In the genomic region with DNA sequence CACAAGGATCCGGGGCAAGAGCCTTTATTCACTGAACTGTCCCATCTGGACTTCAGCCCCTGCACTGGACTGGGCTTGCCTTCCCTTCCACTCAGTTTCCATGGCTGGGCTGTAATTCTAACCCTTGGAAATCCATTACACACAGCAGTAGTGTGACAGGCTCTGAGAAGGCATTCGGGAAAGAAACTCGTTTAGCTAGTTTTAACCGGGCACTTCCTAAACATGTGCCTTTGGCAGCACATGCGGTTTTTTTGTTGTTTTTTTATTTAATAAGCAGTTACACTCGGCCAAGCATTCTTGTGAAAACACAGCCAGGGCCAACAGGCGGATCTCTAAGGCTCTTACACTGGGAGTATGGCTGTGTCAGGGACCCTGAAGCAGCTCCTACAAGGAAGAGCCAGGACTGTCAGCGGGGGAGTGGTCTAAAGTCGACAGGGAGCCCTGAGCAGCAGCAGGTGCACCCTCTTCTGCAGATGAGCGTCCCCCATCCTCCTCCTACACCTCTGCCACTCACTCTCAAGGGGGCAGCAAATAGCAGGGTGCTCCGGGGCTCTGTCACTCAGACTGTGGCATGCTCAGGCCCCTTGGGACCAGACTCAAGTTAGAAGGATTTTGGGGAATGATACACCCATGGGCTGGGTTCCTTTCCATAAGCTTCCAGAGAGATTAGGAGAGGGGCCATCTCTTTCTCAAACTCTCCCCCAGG, we compare ENCODE assay signal across 20 mouse cellular contexts. TPM values are rescaled to one million over a fixed set of nuclear protein-coding genes. Genes with fewer than 3 reads are reported as not detected.
A peak's percentile ranks its signal among the peaks of the same experiment; 100 is the strongest.
DNase-seq lines count a peak whose midpoint lies in the region; ATAC-seq and TF ChIP-seq lines count a peak whose summit lies in the region.
"Not testable (repeated sequence)": the region's sequence is repeated elsewhere in the genome, so short reads cannot be mapped to it uniquely, and the experiment has no call there.
"Had no signal": no experiment of that assay in that cellular context is flagged by ENCODE, and none has a peak within 500 bp of the region (broad histone marks: within the 10 kb centered on the region; RNA-seq: fewer than 3 reads in every experiment).

No protein-coding gene starts in this region.

- H3K36me3 ChIP-seq in embryonic facial prominence, embryonic 13.5 days; forebrain, postnatal 0 days (ENCODE audit: insufficient read depth); intestine, postnatal 0 days (ENCODE audit: control insufficient read depth, insufficient read depth); kidney, postnatal 0 days (ENCODE audit: insufficient read depth, low read length); liver, embryonic 15.5 days (replicated peaks); lung, embryonic 16.5 days (ENCODE audit: control insufficient read depth, insufficient read depth, low read length): not testable (repeated sequence)

- TF ChIP-seq CTCF in forebrain, postnatal 0 days (IDR thresholded peaks at IDR 0.05; ENCODE audit: low read depth); intestine, postnatal 0 days (IDR thresholded peaks at IDR 0.05; ENCODE audit: low read depth); kidney, postnatal 0 days (IDR thresholded peaks at IDR 0.05; ENCODE audit: low read depth): not testable (repeated sequence)

- not testable (repeated sequence) for H3K4me1 ChIP-seq in embryonic facial prominence, embryonic 13.5 days; forebrain, postnatal 0 days (ENCODE audit: insufficient read depth); intestine, postnatal 0 days (replicated peaks; ENCODE audit: control insufficient read depth, insufficient read depth, low read length); kidney, postnatal 0 days (replicated peaks; ENCODE audit: insufficient read depth, low read length); liver, embryonic 15.5 days (replicated peaks); lung, embryonic 16.5 days (replicated peaks; ENCODE audit: control insufficient read depth, insufficient read depth, low read length)

- H3K4me2 ChIP-seq in embryonic facial prominence, embryonic 13.5 days; forebrain, postnatal 0 days (ENCODE audit: low read depth); intestine, postnatal 0 days (replicated peaks; ENCODE audit: low read depth); kidney, postnatal 0 days (ENCODE audit: low read length); liver, embryonic 15.5 days; lung, embryonic 16.5 days (ENCODE audit: low read depth, low read length): not testable (repeated sequence)

- H3K9me3 ChIP-seq in embryonic facial prominence, embryonic 13.5 days; forebrain, postnatal 0 days (ENCODE audit: low read length); intestine, postnatal 0 days (ENCODE audit: control insufficient read depth); kidney, postnatal 0 days (replicated peaks; ENCODE audit: low read length); liver, embryonic 15.5 days (replicated peaks); lung, embryonic 16.5 days (ENCODE audit: control insufficient read depth, low read length): not testable (repeated sequence)

- not testable (repeated sequence) for H3K27me3 ChIP-seq in embryonic facial prominence, embryonic 13.5 days; forebrain, postnatal 0 days (ENCODE audit: insufficient read depth, low read length); intestine, postnatal 0 days (replicated peaks; ENCODE audit: control insufficient read depth, insufficient read depth, low read length); kidney, postnatal 0 days (ENCODE audit: insufficient read depth, low read length); liver, embryonic 15.5 days; lung, embryonic 16.5 days (ENCODE audit: control insufficient read depth, insufficient read depth, low read depth, low read length)

- not testable (repeated sequence) for H3K27ac ChIP-seq in embryonic facial prominence, embryonic 13.5 days; forebrain, postnatal 0 days (ENCODE audit: low read depth, low read length); intestine, postnatal 0 days (ENCODE audit: low read depth, low read length); kidney, postnatal 0 days; liver, embryonic 15.5 days (replicated peaks); lung, embryonic 16.5 days (ENCODE audit: low read length)

- not testable (repeated sequence) for H3K9ac ChIP-seq in embryonic facial prominence, embryonic 13.5 days; forebrain, postnatal 0 days; intestine, postnatal 0 days (ENCODE audit: low read depth, low read length); kidney, postnatal 0 days (ENCODE audit: low read depth, low read length); liver, embryonic 15.5 days; lung, embryonic 16.5 days (ENCODE audit: low read length)

- ATAC-seq in embryonic facial prominence, embryonic 13.5 days (ENCODE audit: insufficient number of reproducible peaks, insufficient read depth, low FRiP score, low TSS enrichment, low read depth), result peak; percentile 56
- peak; percentile 71 for ATAC-seq in forebrain, postnatal 0 days
- ATAC-seq in intestine, postnatal 0 days, result peak; percentile 58
- ATAC-seq in kidney, postnatal 0 days (replicated peaks; ENCODE audit: low FRiP score, low read depth), result peak; percentile 52; the same call in 1 of the 2 replicates
- peak; percentile 33; the same call in 1 of the 2 replicates for ATAC-seq in liver, embryonic 15.5 days (ENCODE audit: insufficient read depth)
- ATAC-seq in lung, embryonic 16.5 days (ENCODE audit: low read depth), result peak; percentile 76
- peak; percentile 43; the same call in 1 of the 2 replicates for ATAC-seq in neutrophil, adult 5-6 weeks (ENCODE audit: extremely low read depth, insufficient number of reproducible peaks, low FRiP score, poor library complexity, severe bottlenecking)

- no CpG with 5 or more reads among the region's 11 CpGs for WGBS in embryonic facial prominence, embryonic 13.5 days
- WGBS in forebrain, postnatal 0 days, result no CpG with 5 or more reads among the region's 11 CpGs
- WGBS in intestine, postnatal 0 days, result no CpG with 5 or more reads among the region's 11 CpGs
- WGBS in kidney, postnatal 0 days, result no CpG with 5 or more reads among the region's 11 CpGs
- no CpG with 5 or more reads among the region's 11 CpGs for WGBS in liver, embryonic 15.5 days (ENCODE audit: insufficient replicate concordance)
- WGBS in lung, embryonic 16.5 days, result no CpG with 5 or more reads among the region's 11 CpGs

- not testable (repeated sequence) for DNase-seq in forebrain, postnatal 0 days; kidney, postnatal 0 days (ENCODE audit: low spot score)

- not testable (repeated sequence) for H3K4me3 ChIP-seq in embryonic facial prominence, embryonic 13.5 days; forebrain, postnatal 0 days (ENCODE audit: low read depth, low read length); intestine, postnatal 0 days (ENCODE audit: low read depth, low read length); kidney, postnatal 0 days (replicated peaks; ENCODE audit: low read depth, low read length); liver, embryonic 15.5 days (replicated peaks); lung, embryonic 16.5 days (ENCODE audit: low read length)

RNA-seq across cellular contexts. Expression of gene Gm16867, which starts 29.1 kb away (rescaled TPM):
- polyA plus RNA-seq in embryonic facial prominence, embryonic 13.5 days (2015; fragmentation: Nextera tagmentation; extraction: Ambion mirVana), result not detected in 2 replicates
- total RNA-seq in forebrain, postnatal 0 days (2014; rRNA removed), result not detected in 2 replicates
- not detected in 2 replicates for polyA plus RNA-seq in forebrain, postnatal 0 days (2015; fragmentation: Nextera tagmentation; extraction: Ambion mirVana)
- 0.12 TPM in 1 of 2 replicates, not detected in the other for polyA plus RNA-seq in intestine, postnatal 0 days (2015; fragmentation: Nextera tagmentation; extraction: Ambion mirVana)
- polyA plus RNA-seq in kidney, postnatal 0 days (2015; fragmentation: Nextera tagmentation; extraction: Ambion mirVana), result 0.11 TPM in 1 of 2 replicates, not detected in the other
- 0.20 and 0.63 TPM in 2 replicates for polyA plus RNA-seq in liver, embryonic 15.5 days (2015; fragmentation: Nextera tagmentation; extraction: Ambion mirVana)
- polyA plus RNA-seq in lung, embryonic 16.5 days (2015; fragmentation: Nextera tagmentation; extraction: Ambion mirVana), result not detected in 2 replicates
- total RNA-seq in neutrophil, adult 5-6 weeks (2017), result 13.6 and 15.1 TPM in 2 replicates
- total RNA-seq: CH12.LX had no signal
- polyA plus RNA-seq: embryonic facial prominence, embryonic 10.5 days; forebrain, embryonic 13.5 days; heart, embryonic 16.5 days; hindbrain, embryonic 10.5 days; hindbrain, embryonic 14.5 days had no signal

RNA-seq across cellular contexts. Expression of gene Gm27179, which starts 38.3 kb away (rescaled TPM):
- not detected in 2 replicates for polyA plus RNA-seq in embryonic facial prominence, embryonic 13.5 days (2015; fragmentation: Nextera tagmentation; extraction: Ambion mirVana)
- total RNA-seq in forebrain, postnatal 0 days (2014; rRNA removed), result not detected in 2 replicates
- not detected in 2 replicates for polyA plus RNA-seq in forebrain, postnatal 0 days (2015; fragmentation: Nextera tagmentation; extraction: Ambion mirVana)
- not detected in 2 replicates for polyA plus RNA-seq in intestine, postnatal 0 days (2015; fragmentation: Nextera tagmentation; extraction: Ambion mirVana)
- polyA plus RNA-seq in kidney, postnatal 0 days (2015; fragmentation: Nextera tagmentation; extraction: Ambion mirVana), result not detected in 2 replicates
- 0.03 TPM in 1 of 2 replicates, not detected in the other for polyA plus RNA-seq in liver, embryonic 15.5 days (2015; fragmentation: Nextera tagmentation; extraction: Ambion mirVana)
- polyA plus RNA-seq in lung, embryonic 16.5 days (2015; fragmentation: Nextera tagmentation; extraction: Ambion mirVana), result not detected in 2 replicates
- total RNA-seq in neutrophil, adult 5-6 weeks (2017), result 0.12 TPM in 1 of 2 replicates, not detected in the other
- total RNA-seq: adrenal gland, adult 2 months; adrenal gland, postnatal 25 days; CH12.LX; gastrocnemius, adult 2 months; gastrocnemius, postnatal 25 days; heart, adult 8-10 months; heart, postnatal 25 days had no signal
- polyA plus RNA-seq: adrenal gland, adult 2 months; embryonic facial prominence, embryonic 10.5 days; forebrain, embryonic 13.5 days; heart, embryonic 12.5 days; heart, embryonic 16.5 days; hindbrain, embryonic 14.5 days had no signal
